Mouse (Mus musculus) forebrain, embryonic 10.5 days (tissue): Measurements from ENCODE around the gene Efcab8. TPM values are rescaled to one million over a fixed set of nuclear protein-coding genes. Genes with fewer than 3 reads are reported as not detected.
A peak's percentile ranks its signal among the peaks of the same experiment; 100 is the strongest.
"Not testable (repeated sequence)": the region's sequence is repeated elsewhere in the genome, so short reads cannot be mapped to it uniquely, and the experiment has no call there.

Experiments used
- DNase-seq: peaks from one replicate; pipeline ENCODE4 v3.0.0-alpha.2; 2017; ENCODE audit warnings: low spot score; ENCODE audit errors: extremely low spot score
- H3K27ac ChIP-seq: fragments of 300-500 bp; sonication (generic); 2 replicates; pipeline ENCODE4 v1.5.1; 2016; ENCODE audit warnings: mild to moderate bottlenecking
- H3K27me3 ChIP-seq: fragments of 300-500 bp; sonication (generic); 2 replicates; pipeline ENCODE4 v1.6.1; 2016; ENCODE audit warnings: mild to moderate bottlenecking; ENCODE audit not compliant: poor library complexity, severe bottlenecking
- H3K36me3 ChIP-seq: fragments of 300-500 bp; sonication (generic); replicated peaks from 2 replicates; pipeline ENCODE4 v1.6.1; 2016; ENCODE audit warnings: mild to moderate bottlenecking, moderate library complexity
- H3K4me1 ChIP-seq: fragments of 300-500 bp; sonication (generic); 2 replicates; pipeline ENCODE4 v1.6.1; 2016
- H3K4me3 ChIP-seq: fragments of 300-500 bp; sonication (generic); 2 replicates; pipeline ENCODE4 v1.5.1; 2016; ENCODE audit warnings: mild to moderate bottlenecking, moderate library complexity
- H3K9me3 ChIP-seq: fragments of 300-500 bp; sonication (generic); 2 replicates; pipeline ENCODE4 v1.6.1; 2016; ENCODE audit warnings: mild to moderate bottlenecking, moderate library complexity
- WGBS: fragments of 180-500 bp; shearing (Covaris S2); methylation state at CpG from one replicate; pipeline ENCODE4 v1.1.7; 2016; 5-methylcytosine and 5-hydroxymethylcytosine counted together
- polyA plus RNA-seq: library from polyadenylated mRNA; unstranded; fragments of >200 nt; fragmentation: Nextera tagmentation; extraction: Ambion mirVana; gene quantifications from 2 replicates; pipeline ENCODE4 v1.2.1, GENCODE M21; 2016

Gene Efcab8
- polyA plus RNA-seq, 1 experiment from 2014 or later: not detected

DNA sequence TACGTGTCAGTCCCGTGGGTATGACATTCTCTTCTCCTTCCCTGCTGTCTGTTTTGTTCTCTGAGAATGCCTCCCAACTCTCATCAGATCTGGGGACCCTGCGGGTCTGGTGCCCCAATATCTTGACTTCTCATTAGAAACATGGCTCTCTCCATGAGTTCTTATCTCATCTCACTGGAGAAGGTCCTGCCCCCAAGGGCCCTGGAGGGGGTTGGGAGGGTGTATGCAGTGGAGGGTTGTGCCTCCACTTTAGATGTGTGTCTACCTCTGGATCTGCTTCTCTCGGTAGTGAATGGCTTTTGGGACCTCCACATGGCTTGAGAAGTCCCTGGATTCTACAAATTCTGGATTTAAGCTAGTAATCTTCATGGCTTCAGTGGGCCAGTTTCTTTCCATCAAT lies 1.4 kb downstream of the Efcab8 start:
- Histone ChIP-seq H3K36me3 (no peaks in the 10 kb centered on the region), H3K4me1 (peaks cover 11% of the 10 kb centered on the region), H3K9me3 (no peaks in the 10 kb centered on the region), H3K27ac (no peak overlapping the region), H3K4me3 (no peak overlapping the region), H3K27me3 (peaks cover 6% of the 10 kb centered on the region)
- WGBS: 85% methylated on average over 4 of the region's 4 CpGs
- DNase-seq: no peak

DNA sequence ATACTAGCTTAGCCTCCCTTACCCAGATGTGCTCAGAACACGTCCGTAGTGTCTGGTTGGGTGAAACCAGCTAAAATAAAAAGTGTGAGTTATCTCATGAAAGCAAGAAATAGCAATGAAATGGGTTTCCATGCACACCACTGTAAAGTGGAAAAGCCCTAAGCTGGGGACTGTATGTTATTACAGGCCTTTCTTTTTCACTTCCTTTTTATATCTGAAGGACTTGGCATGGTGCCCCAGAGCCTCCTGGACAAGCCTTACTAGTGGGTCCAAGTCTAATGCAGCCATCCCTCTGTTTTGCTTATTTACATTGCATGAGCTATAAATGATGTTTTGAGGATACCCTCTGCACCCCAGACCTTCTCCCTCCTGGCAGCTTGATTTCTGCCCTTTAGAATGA lies 4.9 kb downstream of the Efcab8 start:
- no peaks in the 10 kb centered on the region for H3K36me3 ChIP-seq
- no peak for DNase-seq
- 93% methylated on average over 2 of the region's 2 CpGs for WGBS

DNA sequence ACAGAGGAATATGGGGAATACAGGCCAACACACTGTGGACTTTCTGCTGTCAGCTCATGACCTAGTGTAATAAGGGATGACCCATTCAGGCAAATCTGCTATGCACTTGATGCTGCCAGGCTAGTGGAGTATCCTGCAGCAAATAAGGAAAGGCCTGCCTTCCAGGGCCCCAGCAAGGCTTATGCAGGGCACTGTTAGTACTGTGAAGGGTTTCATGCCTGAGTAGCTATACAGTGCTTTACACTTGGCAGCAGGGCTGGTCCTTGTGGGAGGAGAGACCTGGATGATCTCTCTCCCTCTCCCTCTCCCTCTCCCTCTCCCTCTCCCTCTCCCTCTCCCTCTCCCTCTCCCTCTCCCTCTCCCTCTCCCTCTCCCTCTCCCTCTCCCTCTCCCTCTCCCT lies 13.6 kb downstream of the Efcab8 start:
- no peaks in the 10 kb centered on the region for H3K27me3 ChIP-seq
- H3K4me3 ChIP-seq: no peak overlapping the region
- H3K27ac ChIP-seq: no peak overlapping the region
- DNase-seq: no peak
- no peaks in the 10 kb centered on the region for H3K4me1 ChIP-seq
- H3K9me3 ChIP-seq: no peaks in the 10 kb centered on the region
- H3K36me3 ChIP-seq: no peaks in the 10 kb centered on the region

More for the DNA sequence above, 4.9 kb downstream of the Efcab8 start:
- no peak overlapping the region for H3K27ac ChIP-seq
- H3K9me3 ChIP-seq: no peaks in the 10 kb centered on the region
- H3K4me1 ChIP-seq: no peaks in the 10 kb centered on the region
- H3K4me3 ChIP-seq: no peak overlapping the region
- peaks cover 2% of the 10 kb centered on the region; the same call in 1 of the 2 replicates for H3K27me3 ChIP-seq

- no peak for DNase-seq
- WGBS: 58% methylated on average over 5 of the region's 5 CpGs
- H3K4me3 ChIP-seq: no peak overlapping the region
- no peaks in the 10 kb centered on the region for H3K9me3 ChIP-seq
- H3K27me3 ChIP-seq: no peaks in the 10 kb centered on the region
- no peaks in the 10 kb centered on the region for H3K36me3 ChIP-seq
- no peaks in the 10 kb centered on the region for H3K4me1 ChIP-seq
- H3K27ac ChIP-seq: no peak overlapping the region
Measured at GRCm38 (mm10) chr2:153795090-153795489, 15.4 kb downstream of the Efcab8 start.

- not testable (repeated sequence) for H3K4me1 ChIP-seq, H3K27ac ChIP-seq, H3K27me3 ChIP-seq, H3K36me3 ChIP-seq, H3K9me3 ChIP-seq, H3K4me3 ChIP-seq
- peak; percentile 47 for DNase-seq
Measured at GRCm38 (mm10) chr2:153807464-153807863, 27.7 kb downstream of the Efcab8 start.

- DNase-seq: no peak
- Histone ChIP-seq H3K4me3 (no peak overlapping the region), H3K9me3 (no peaks in the 10 kb centered on the region), H3K27me3 (no peaks in the 10 kb centered on the region), H3K27ac (no peak overlapping the region), H3K36me3 (no peaks in the 10 kb centered on the region), H3K4me1 (peaks cover 6% of the 10 kb centered on the region; the same call in 1 of the 2 replicates)
- 82% methylated on average over 8 of the region's 8 CpGs for WGBS
Measured at GRCm38 (mm10) chr2:153808146-153808545, 28.4 kb downstream of the Efcab8 start.

DNA sequence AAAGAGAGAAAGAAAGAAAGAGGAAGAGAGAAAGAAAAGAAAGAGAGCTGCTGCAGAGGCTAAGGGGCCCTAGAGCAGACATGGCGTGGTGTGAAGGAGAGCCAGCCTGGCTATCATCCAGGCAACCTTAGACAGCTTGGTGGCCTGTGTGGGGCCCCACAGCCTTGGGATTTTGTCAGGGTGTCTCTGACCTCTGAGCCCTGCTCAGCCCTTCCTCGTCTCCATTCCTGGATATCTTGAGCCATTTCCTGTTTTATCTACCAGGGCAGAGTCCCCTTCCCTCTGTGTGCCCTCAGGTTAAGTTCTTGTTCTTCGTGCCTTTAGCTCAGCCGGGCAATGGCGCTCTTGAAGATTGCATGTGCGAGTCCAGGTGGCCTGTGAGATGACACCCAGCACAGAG lies 29.1 kb downstream of the Efcab8 start:
- H3K4me1 ChIP-seq: peaks cover 6% of the 10 kb centered on the region; the same call in 1 of the 2 replicates
- no peak for DNase-seq
- H3K4me3 ChIP-seq: no peak overlapping the region
- no peaks in the 10 kb centered on the region for H3K27me3 ChIP-seq
- no peaks in the 10 kb centered on the region for H3K9me3 ChIP-seq
- no peak overlapping the region for H3K27ac ChIP-seq
- 80% methylated on average over 6 of the region's 6 CpGs for WGBS
- H3K36me3 ChIP-seq: no peaks in the 10 kb centered on the region

- DNase-seq: no peak
- 75% methylated on average over 3 of the region's 3 CpGs for WGBS
- Histone ChIP-seq H3K4me1 (peaks cover 6% of the 10 kb centered on the region; the same call in 1 of the 2 replicates), H3K9me3 (no peaks in the 10 kb centered on the region), H3K27me3 (no peaks in the 10 kb centered on the region), H3K4me3 (no peak overlapping the region), H3K27ac (no peak overlapping the region), H3K36me3 (no peaks in the 10 kb centered on the region)
Measured at GRCm38 (mm10) chr2:153809921-153810320, 30.2 kb downstream of the Efcab8 start.

- Histone ChIP-seq H3K4me1 (no peaks in the 10 kb centered on the region), H3K27ac (no peak overlapping the region), H3K27me3 (no peaks in the 10 kb centered on the region), H3K4me3 (no peak overlapping the region), H3K9me3 (no peaks in the 10 kb centered on the region), H3K36me3 (no peaks in the 10 kb centered on the region)
- no peak for DNase-seq
- WGBS: 95% methylated on average over 2 of the region's 2 CpGs
Measured at GRCm38 (mm10) chr2:153822005-153822543, 42.3 kb downstream of the Efcab8 start.

DNA sequence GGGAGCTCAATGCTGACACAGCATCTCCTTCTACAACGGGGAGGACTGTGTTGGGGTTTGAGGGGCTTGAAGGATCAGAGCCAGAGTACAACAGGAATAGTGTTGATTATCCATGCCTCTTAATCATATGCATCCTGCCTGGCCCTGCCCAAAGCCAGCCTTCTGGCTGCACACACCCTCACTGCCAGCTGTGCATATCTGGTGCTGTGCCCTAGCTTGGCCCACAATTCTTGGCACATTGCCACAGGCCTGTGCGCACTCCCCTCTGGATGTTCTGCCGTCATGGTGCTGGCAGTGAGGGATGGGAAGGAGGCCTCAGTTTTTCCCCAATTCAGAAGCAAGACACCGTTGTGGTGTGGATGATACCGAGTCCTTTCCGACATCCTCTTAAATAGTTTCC lies 44.9 kb downstream of the Efcab8 start:
- H3K9me3 ChIP-seq: no peaks in the 10 kb centered on the region
- H3K36me3 ChIP-seq: no peaks in the 10 kb centered on the region
- no peak overlapping the region for H3K4me3 ChIP-seq
- H3K27ac ChIP-seq: no peak overlapping the region
- no peaks in the 10 kb centered on the region for H3K27me3 ChIP-seq
- DNase-seq: no peak
- H3K4me1 ChIP-seq: no peaks in the 10 kb centered on the region
- WGBS: 94% methylated on average over 6 of the region's 6 CpGs

DNA sequence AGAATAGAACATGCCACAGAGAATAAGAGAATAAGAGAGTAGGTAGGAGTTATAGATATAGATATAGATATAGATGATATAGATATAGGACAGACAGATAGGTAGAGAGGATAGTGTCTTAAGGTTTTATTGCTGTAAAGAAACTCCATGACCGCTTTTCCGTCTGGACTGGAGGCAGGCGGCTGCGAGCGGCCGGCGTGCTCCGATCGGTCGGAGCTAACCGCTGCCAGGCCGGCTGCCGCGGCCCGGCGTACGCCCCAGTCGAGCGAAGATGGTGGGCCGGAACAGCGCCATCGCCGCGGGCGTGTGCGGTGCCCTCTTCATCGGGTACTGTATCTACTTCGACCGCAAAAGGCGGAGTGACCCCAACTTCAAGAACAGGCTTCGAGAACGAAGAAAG lies 46.2 kb downstream of the Efcab8 start:
- not testable (repeated sequence) for H3K4me3 ChIP-seq, H3K27ac ChIP-seq, DNase-seq, H3K4me1 ChIP-seq, H3K36me3 ChIP-seq, H3K27me3 ChIP-seq, H3K9me3 ChIP-seq
- WGBS: 70% methylated on average over 32 of the region's 32 CpGs

GRCm38 (mm10) chr2:153827171-153827830 lies 47.6 kb downstream of the Efcab8 start:
- Histone ChIP-seq H3K36me3 (no peaks in the 10 kb centered on the region), H3K9me3 (no peaks in the 10 kb centered on the region), H3K4me3 (no peak overlapping the region), H3K27ac (no peak overlapping the region), H3K4me1 (peaks cover 4% of the 10 kb centered on the region), H3K27me3 (no peaks in the 10 kb centered on the region)
- no peak for DNase-seq
- WGBS: 86% methylated on average over 8 of the region's 8 CpGs

DNA sequence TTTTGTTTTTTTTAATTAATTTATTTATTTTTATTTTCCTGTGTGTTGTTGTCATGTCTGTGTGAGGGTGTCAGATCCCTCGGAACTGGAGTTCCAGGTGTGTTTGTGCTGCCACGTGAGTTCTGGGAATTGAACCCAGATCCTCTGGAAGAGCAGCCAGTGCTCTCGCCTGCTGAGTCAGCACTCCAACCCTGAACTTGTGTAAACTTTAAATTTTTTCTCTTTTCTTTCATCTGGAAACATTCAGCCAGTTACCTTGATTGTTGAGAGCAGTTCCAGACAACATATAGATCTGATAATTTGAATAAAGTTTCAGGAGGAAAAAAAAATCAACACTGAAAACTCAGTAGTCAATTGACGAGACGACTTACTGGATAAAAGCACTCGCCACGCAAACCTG lies 49.0 kb downstream of the Efcab8 start:
- Histone ChIP-seq H3K27ac (no peak overlapping the region), H3K9me3 (no peaks in the 10 kb centered on the region), H3K27me3 (no peaks in the 10 kb centered on the region), H3K4me1 (peaks cover 9% of the 10 kb centered on the region), H3K36me3 (no peaks in the 10 kb centered on the region), H3K4me3 (no peak overlapping the region)
- DNase-seq: no peak
- 89% methylated on average over 7 of the region's 7 CpGs for WGBS

- DNase-seq: no peak
- H3K27me3 ChIP-seq: no peaks in the 10 kb centered on the region
- H3K36me3 ChIP-seq: no peaks in the 10 kb centered on the region
- H3K9me3 ChIP-seq: no peaks in the 10 kb centered on the region
- WGBS: 88% methylated on average over 8 of the region's 8 CpGs
- H3K4me3 ChIP-seq: no peak overlapping the region
- H3K27ac ChIP-seq: no peak overlapping the region
- H3K4me1 ChIP-seq: peaks cover 9% of the 10 kb centered on the region
Measured at GRCm38 (mm10) chr2:153833291-153833690, 53.6 kb downstream of the Efcab8 start.
